Mouse (Mus musculus): ENCODE measurements around the gene Scai. TPM values are rescaled to one million over a fixed set of nuclear protein-coding genes. Genes with fewer than 3 reads are reported as not detected.

Gene Scai
- polyA plus RNA-seq, 1 experiment, result 1.6 TPM

GRCm38 (mm10) chr2:39142357-39142948, 48.1 kb downstream of the Scai start:
- DNase-seq (ENCODE audit: low read depth in 1 of 2, low spot score in 2 of 2), result no peak
- no peak for TF ChIP-seq POLR2A (IDR thresholded peaks at IDR 0.05; ENCODE audit: low read depth, low read length)
- no peak for TF ChIP-seq CTCF (IDR thresholded peaks at IDR 0.05; ENCODE audit: extremely low read depth, insufficient read depth, insufficient read length, insufficient replicate concordance)
- Histone ChIP-seq H3K27me3 (ENCODE audit: control insufficient read depth, insufficient read depth, low read length) (no peaks in the 10 kb centered on the region), H3K4me3 (ENCODE audit: extremely low read depth, insufficient read depth, insufficient read length) (no peak overlapping the region), H3K27ac (ENCODE audit: insufficient read depth, low read length) (no peak overlapping the region), H3K36me3 (ENCODE audit: control insufficient read depth, insufficient read depth, low read length) (no peaks in the 10 kb centered on the region), H3K4me1 (ENCODE audit: control insufficient read depth, insufficient read depth, insufficient read length) (no peaks in the 10 kb centered on the region)
- WGBS, result 70% methylated on average over 3 of the region's 3 CpGs

GRCm38 (mm10) chr2:39140586-39141455, 49.7 kb downstream of the Scai start:
- Histone ChIP-seq H3K36me3 (ENCODE audit: control insufficient read depth, insufficient read depth, low read length) (no peaks in the 10 kb centered on the region; the same call in 1 of the 2 replicates), H3K27ac (ENCODE audit: insufficient read depth, low read length) (no peak overlapping the region), H3K4me1 (ENCODE audit: control insufficient read depth, insufficient read depth, insufficient read length) (no peaks in the 10 kb centered on the region), H3K27me3 (ENCODE audit: control insufficient read depth, insufficient read depth, low read length) (no peaks in the 10 kb centered on the region), H3K4me3 (ENCODE audit: extremely low read depth, insufficient read depth, insufficient read length) (no peak overlapping the region)
- TF ChIP-seq POLR2A (IDR thresholded peaks at IDR 0.05; ENCODE audit: low read depth, low read length) (no peak), CTCF (IDR thresholded peaks at IDR 0.05; ENCODE audit: extremely low read depth, insufficient read depth, insufficient read length, insufficient replicate concordance) (no peak)
- DNase-seq (ENCODE audit: low read depth in 1 of 2, low spot score in 2 of 2), result no peak
- 78% methylated on average over 7 of the region's 7 CpGs for WGBS

- no peak overlapping the region for H3K4me3 ChIP-seq (ENCODE audit: extremely low read depth, insufficient read depth, insufficient read length)
- H3K27me3 ChIP-seq (ENCODE audit: control insufficient read depth, insufficient read depth, low read length), result no peaks in the 10 kb centered on the region
- H3K36me3 ChIP-seq (ENCODE audit: control insufficient read depth, insufficient read depth, low read length), result no peaks in the 10 kb centered on the region
- TF ChIP-seq CTCF (IDR thresholded peaks at IDR 0.05; ENCODE audit: extremely low read depth, insufficient read depth, insufficient read length, insufficient replicate concordance) (no peak), POLR2A (IDR thresholded peaks at IDR 0.05; ENCODE audit: low read depth, low read length) (no peak)
- no peaks in the 10 kb centered on the region for H3K4me1 ChIP-seq (ENCODE audit: control insufficient read depth, insufficient read depth, insufficient read length)
- H3K27ac ChIP-seq (ENCODE audit: insufficient read depth, low read length), result no peak overlapping the region
- 66% methylated on average over 3 of the region's 3 CpGs for WGBS
- no peak for DNase-seq (ENCODE audit: low read depth in 1 of 2, low spot score in 2 of 2)
These were observed 60.8 kb downstream of the Scai start for GRCm38 (mm10) chr2:39129526-39130326.

- Histone ChIP-seq H3K27me3 (ENCODE audit: control insufficient read depth, insufficient read depth, low read length) (no peaks in the 10 kb centered on the region), H3K27ac (ENCODE audit: insufficient read depth, low read length) (no peak overlapping the region), H3K36me3 (ENCODE audit: control insufficient read depth, insufficient read depth, low read length) (peaks cover 4% of the 10 kb centered on the region; the same call in 1 of the 2 replicates), H3K4me3 (ENCODE audit: extremely low read depth, insufficient read depth, insufficient read length) (no peak overlapping the region), H3K4me1 (ENCODE audit: control insufficient read depth, insufficient read depth, insufficient read length) (no peaks in the 10 kb centered on the region)
- 90% methylated on average over 5 of the region's 5 CpGs for WGBS
- no peak for DNase-seq (ENCODE audit: low read depth in 1 of 2, low spot score in 2 of 2)
- TF ChIP-seq CTCF (IDR thresholded peaks at IDR 0.05; ENCODE audit: extremely low read depth, insufficient read depth, insufficient read length, insufficient replicate concordance), result no peak
- TF ChIP-seq POLR2A (IDR thresholded peaks at IDR 0.05; ENCODE audit: low read depth, low read length), result no peak
These were observed 66.4 kb downstream of the Scai start for GRCm38 (mm10) chr2:39124167-39124566.

- no peak for TF ChIP-seq CTCF (IDR thresholded peaks at IDR 0.05; ENCODE audit: extremely low read depth, insufficient read depth, insufficient read length, insufficient replicate concordance)
- no peak for TF ChIP-seq POLR2A (IDR thresholded peaks at IDR 0.05; ENCODE audit: low read depth, low read length)
- DNase-seq (ENCODE audit: low read depth in 1 of 2, low spot score in 2 of 2), result no peak
- Histone ChIP-seq H3K27ac (ENCODE audit: insufficient read depth, low read length) (no peak overlapping the region), H3K36me3 (ENCODE audit: control insufficient read depth, insufficient read depth, low read length) (peaks cover 13% of the 10 kb centered on the region; the same call in 1 of the 2 replicates), H3K27me3 (ENCODE audit: control insufficient read depth, insufficient read depth, low read length) (no peaks in the 10 kb centered on the region), H3K4me1 (ENCODE audit: control insufficient read depth, insufficient read depth, insufficient read length) (no peaks in the 10 kb centered on the region), H3K4me3 (ENCODE audit: extremely low read depth, insufficient read depth, insufficient read length) (no peak overlapping the region)
- WGBS, result 90% methylated on average over 5 of the region's 5 CpGs
These were observed 69.4 kb downstream of the Scai start for GRCm38 (mm10) chr2:39121137-39121536.

- H3K4me1 ChIP-seq (ENCODE audit: control insufficient read depth, insufficient read depth, insufficient read length), result no peaks in the 10 kb centered on the region
- H3K27ac ChIP-seq (ENCODE audit: insufficient read depth, low read length), result no peak overlapping the region
- TF ChIP-seq CTCF (IDR thresholded peaks at IDR 0.05; ENCODE audit: extremely low read depth, insufficient read depth, insufficient read length, insufficient replicate concordance) (no peak), POLR2A (IDR thresholded peaks at IDR 0.05; ENCODE audit: low read depth, low read length) (no peak)
- no peaks in the 10 kb centered on the region for H3K27me3 ChIP-seq (ENCODE audit: control insufficient read depth, insufficient read depth, low read length)
- no peak for DNase-seq (ENCODE audit: low read depth in 1 of 2, low spot score in 2 of 2)
- 81% methylated on average over 2 of the region's 2 CpGs for WGBS
- H3K36me3 ChIP-seq (ENCODE audit: control insufficient read depth, insufficient read depth, low read length), result peaks cover 12% of the 10 kb centered on the region; the same call in 1 of the 2 replicates
- no peak overlapping the region for H3K4me3 ChIP-seq (ENCODE audit: extremely low read depth, insufficient read depth, insufficient read length)
These were observed 74.0 kb downstream of the Scai start for GRCm38 (mm10) chr2:39116583-39116982.

Data from spleen, adult 2 months (tissue).